Mouse (Mus musculus) cerebellum, adult 2 months (tissue): ENCODE measurements around the gene Cdk5r2.

Experiments used
- CTCF ChIP-seq: fragments of 200-500 bp; IDR thresholded peaks from 2 replicates; pipeline ENCODE4 v1.5.1; 2011; ENCODE audit warnings: low read depth, mild to moderate bottlenecking, control low read depth, low read length, moderate library complexity, borderline replicate concordance; ENCODE audit not compliant: insufficient read depth
- POLR2A ChIP-seq: fragments of 200-500 bp; IDR thresholded peaks from 2 replicates; pipeline ENCODE4 v1.6.1; 2011; ENCODE audit warnings: low read length, control low read depth, borderline replicate concordance; ENCODE audit not compliant: insufficient read depth

GRCm38 (mm10) chr1:74901686-74902085 lies 47.0 kb downstream of the Cdk5r2 start:
- TF ChIP-seq POLR2A, result no peak
- peak; percentile 27; the same call in 1 of the 2 replicates for TF ChIP-seq CTCF
